Mouse (Mus musculus): Measurements from ENCODE around the gene Serinc4. TPM values are rescaled to one million over a fixed set of nuclear protein-coding genes. Genes with fewer than 3 reads are reported as not detected.

Gene Serinc4
- polyA plus RNA-seq, 1 experiment: 3.1 TPM

DNA sequence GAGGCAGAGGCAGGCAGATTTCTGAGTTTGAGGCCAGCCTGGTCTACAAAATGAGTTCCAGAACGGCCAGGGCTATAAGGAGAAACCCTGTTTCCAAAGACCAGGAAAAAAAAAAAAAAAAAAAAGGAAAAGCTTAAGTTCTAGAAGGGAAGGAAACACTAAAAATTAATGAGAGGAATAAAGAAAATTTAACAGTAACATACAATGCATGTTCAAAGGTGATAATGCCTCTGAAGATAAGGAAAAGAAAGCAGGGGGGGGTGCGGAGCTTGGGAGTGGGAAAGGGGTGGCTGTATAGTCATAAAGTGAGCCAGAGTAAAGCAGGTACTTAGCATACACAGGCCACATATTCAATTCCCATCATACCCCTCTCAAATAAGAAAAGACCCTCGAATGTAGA is 11.5 kb downstream of the Serinc4 start:
- Histone ChIP-seq H3K4me3 (ENCODE audit: control insufficient read depth, low read depth, low read length) (no peak overlapping the region), H3K27me3 (ENCODE audit: control insufficient read depth, insufficient read depth, low read length) (no peaks in the 10 kb centered on the region), H3K27ac (ENCODE audit: control insufficient read depth, insufficient read depth, low read depth, low read length) (no peak overlapping the region), H3K4me1 (ENCODE audit: control insufficient read depth, insufficient read depth, low read length) (peaks cover 13% of the 10 kb centered on the region), H3K36me3 (ENCODE audit: control insufficient read depth, insufficient read depth, low read length) (no peaks in the 10 kb centered on the region)
- no peak for TF ChIP-seq CTCF (IDR thresholded peaks at IDR 0.05; ENCODE audit: control insufficient read depth, insufficient read depth, insufficient replicate concordance, low read depth, low read length)
- TF ChIP-seq POLR2A (IDR thresholded peaks at IDR 0.05; ENCODE audit: control insufficient read depth, low read depth, low read length): no peak

DNA sequence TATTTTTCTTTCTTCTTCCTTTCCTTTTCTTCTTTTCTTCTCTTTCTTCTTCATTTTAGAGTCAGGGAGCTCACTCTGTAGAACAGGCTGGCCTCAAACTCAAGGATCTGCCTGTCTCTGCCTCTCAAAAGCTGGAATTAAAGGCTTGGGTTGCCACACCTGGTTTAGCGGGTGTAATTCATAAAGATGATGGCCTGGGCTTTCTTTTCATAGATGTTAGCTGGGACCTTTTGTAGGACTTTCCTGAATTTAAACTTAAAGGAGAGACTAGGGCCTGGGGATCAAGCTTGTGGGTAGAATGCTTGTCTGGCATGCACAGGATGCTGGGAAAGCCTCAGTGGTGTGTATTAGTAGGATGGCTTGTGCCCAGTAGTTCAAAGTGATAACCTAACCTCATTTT is 12.4 kb downstream of the Serinc4 start, which contains the start of gene Ell3:
Gene Ell3, minus strand, starts transcription at position 101 of the 400 bp plus-strand sequence.
- no peak within 1 kb of the TSS for H3K4me3 ChIP-seq (ENCODE audit: control insufficient read depth, low read depth, low read length)
- no peak within 1 kb of the TSS for H3K27ac ChIP-seq (ENCODE audit: control insufficient read depth, insufficient read depth, low read depth, low read length)
- H3K27me3 ChIP-seq (ENCODE audit: control insufficient read depth, insufficient read depth, low read length): no peaks in the 10 kb centered on the region
- peaks cover 12% of the 10 kb centered on the region for H3K4me1 ChIP-seq (ENCODE audit: control insufficient read depth, insufficient read depth, low read length)
- H3K36me3 ChIP-seq (ENCODE audit: control insufficient read depth, insufficient read depth, low read length): no peaks in the 10 kb centered on the region
- TF ChIP-seq CTCF (IDR thresholded peaks at IDR 0.05; ENCODE audit: control insufficient read depth, insufficient read depth, insufficient replicate concordance, low read depth, low read length): no peak
- no peak for TF ChIP-seq POLR2A (IDR thresholded peaks at IDR 0.05; ENCODE audit: control insufficient read depth, low read depth, low read length)

DNA sequence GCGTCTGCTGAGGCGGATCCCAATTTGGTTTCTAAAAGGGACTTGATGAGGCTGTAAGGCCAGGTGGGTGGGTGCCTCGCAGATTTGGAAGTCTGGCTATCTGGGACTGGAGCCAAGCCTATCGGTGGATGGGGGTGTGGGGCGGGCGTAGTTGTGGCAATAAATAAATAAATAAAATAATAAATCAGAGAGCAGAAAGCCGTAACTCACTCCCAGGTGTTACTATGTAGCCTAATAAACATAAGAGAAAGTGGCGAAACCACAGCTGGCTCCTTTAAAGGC is 13.6 kb downstream of the Serinc4 start:
- Histone ChIP-seq H3K36me3 (ENCODE audit: control insufficient read depth, insufficient read depth, low read length) (no peaks in the 10 kb centered on the region), H3K4me3 (ENCODE audit: control insufficient read depth, low read depth, low read length) (no peak overlapping the region; the same call in 1 of the 2 replicates), H3K4me1 (ENCODE audit: control insufficient read depth, insufficient read depth, low read length) (peaks cover 12% of the 10 kb centered on the region), H3K27ac (ENCODE audit: control insufficient read depth, insufficient read depth, low read depth, low read length) (no peak overlapping the region), H3K27me3 (ENCODE audit: control insufficient read depth, insufficient read depth, low read length) (no peaks in the 10 kb centered on the region)
- TF ChIP-seq POLR2A (IDR thresholded peaks at IDR 0.05; ENCODE audit: control insufficient read depth, low read depth, low read length) (no peak), CTCF (IDR thresholded peaks at IDR 0.05; ENCODE audit: control insufficient read depth, insufficient read depth, insufficient replicate concordance, low read depth, low read length) (no peak)

DNA sequence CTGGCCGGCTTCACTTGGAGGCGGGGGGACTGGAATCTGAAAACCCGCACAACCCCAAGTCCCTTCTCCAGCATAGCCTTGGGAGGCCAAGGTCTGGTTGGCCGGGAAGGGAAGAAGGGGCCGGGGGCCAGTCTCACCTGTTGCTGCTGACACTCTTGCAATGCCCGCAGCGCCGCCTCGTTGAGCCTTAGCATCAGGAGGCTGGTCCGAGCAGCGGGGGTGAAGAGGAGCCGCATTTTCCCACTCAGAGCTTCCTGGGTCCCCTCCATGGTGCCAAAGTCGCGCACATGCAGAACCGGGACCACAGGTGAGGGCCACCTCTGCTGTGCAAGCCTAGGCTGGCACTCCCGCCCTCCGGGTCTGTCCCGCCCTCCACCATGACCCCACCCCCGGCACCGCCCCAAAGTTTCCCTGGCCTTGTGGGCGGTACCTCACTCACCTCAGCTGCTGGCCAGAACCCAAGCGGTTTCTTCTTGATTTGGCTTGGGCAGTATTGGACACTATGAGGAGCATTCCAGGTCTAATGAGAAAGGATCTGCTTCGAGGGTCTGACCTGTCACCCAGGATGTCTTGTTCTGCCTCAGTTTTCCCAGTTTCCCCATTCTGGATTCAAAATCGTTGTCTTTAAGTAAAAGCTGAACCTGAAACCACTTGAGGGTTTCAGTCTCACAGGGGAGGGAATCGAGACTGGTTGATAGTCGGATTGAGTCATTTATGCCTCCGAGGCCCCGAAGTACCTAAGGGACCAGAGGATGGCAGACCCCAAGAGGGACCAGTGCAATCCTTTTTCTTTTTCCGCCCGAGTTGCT is 14.1 kb downstream of the Serinc4 start:
- peak overlapping the region; percentile 64 for H3K4me3 ChIP-seq (ENCODE audit: control insufficient read depth, low read depth, low read length)
- no peaks in the 10 kb centered on the region for H3K27me3 ChIP-seq (ENCODE audit: control insufficient read depth, insufficient read depth, low read length)
- H3K27ac ChIP-seq (ENCODE audit: control insufficient read depth, insufficient read depth, low read depth, low read length): no peak overlapping the region
- H3K36me3 ChIP-seq (ENCODE audit: control insufficient read depth, insufficient read depth, low read length): no peaks in the 10 kb centered on the region
- H3K4me1 ChIP-seq (ENCODE audit: control insufficient read depth, insufficient read depth, low read length): peaks cover 8% of the 10 kb centered on the region
- no peak for TF ChIP-seq POLR2A (IDR thresholded peaks at IDR 0.05; ENCODE audit: control insufficient read depth, low read depth, low read length)
- TF ChIP-seq CTCF (IDR thresholded peaks at IDR 0.05; ENCODE audit: control insufficient read depth, insufficient read depth, insufficient replicate concordance, low read depth, low read length): no peak

DNA sequence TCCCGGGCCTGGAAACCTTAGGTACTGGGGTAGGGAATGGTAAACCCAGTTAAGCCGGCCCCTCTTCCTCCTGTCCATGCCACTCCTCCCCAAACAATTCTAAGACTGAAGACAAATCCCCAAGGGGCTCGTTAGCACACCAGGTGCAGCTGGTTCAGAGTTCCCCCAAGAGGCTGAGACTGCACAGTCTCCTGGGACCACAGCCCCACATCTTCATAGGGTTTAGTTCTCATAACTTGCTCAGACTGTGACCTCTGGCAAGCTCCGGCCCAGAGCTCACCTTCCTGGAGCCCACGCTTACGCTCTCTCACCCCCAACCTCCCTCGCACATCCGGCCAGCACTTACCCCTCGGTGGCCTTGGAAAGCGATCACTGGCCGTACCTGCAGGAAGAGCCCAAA is 14.8 kb downstream of the Serinc4 start:
- no peak for TF ChIP-seq POLR2A (IDR thresholded peaks at IDR 0.05; ENCODE audit: control insufficient read depth, low read depth, low read length)
- no peak for TF ChIP-seq CTCF (IDR thresholded peaks at IDR 0.05; ENCODE audit: control insufficient read depth, insufficient read depth, insufficient replicate concordance, low read depth, low read length)
- Histone ChIP-seq H3K4me1 (ENCODE audit: control insufficient read depth, insufficient read depth, low read length) (peaks cover 8% of the 10 kb centered on the region), H3K27me3 (ENCODE audit: control insufficient read depth, insufficient read depth, low read length) (no peaks in the 10 kb centered on the region), H3K36me3 (ENCODE audit: control insufficient read depth, insufficient read depth, low read length) (no peaks in the 10 kb centered on the region), H3K27ac (ENCODE audit: control insufficient read depth, insufficient read depth, low read depth, low read length) (no peak overlapping the region), H3K4me3 (ENCODE audit: control insufficient read depth, low read depth, low read length) (peak overlapping the region; percentile 64; the same call in 1 of the 2 replicates)

DNA sequence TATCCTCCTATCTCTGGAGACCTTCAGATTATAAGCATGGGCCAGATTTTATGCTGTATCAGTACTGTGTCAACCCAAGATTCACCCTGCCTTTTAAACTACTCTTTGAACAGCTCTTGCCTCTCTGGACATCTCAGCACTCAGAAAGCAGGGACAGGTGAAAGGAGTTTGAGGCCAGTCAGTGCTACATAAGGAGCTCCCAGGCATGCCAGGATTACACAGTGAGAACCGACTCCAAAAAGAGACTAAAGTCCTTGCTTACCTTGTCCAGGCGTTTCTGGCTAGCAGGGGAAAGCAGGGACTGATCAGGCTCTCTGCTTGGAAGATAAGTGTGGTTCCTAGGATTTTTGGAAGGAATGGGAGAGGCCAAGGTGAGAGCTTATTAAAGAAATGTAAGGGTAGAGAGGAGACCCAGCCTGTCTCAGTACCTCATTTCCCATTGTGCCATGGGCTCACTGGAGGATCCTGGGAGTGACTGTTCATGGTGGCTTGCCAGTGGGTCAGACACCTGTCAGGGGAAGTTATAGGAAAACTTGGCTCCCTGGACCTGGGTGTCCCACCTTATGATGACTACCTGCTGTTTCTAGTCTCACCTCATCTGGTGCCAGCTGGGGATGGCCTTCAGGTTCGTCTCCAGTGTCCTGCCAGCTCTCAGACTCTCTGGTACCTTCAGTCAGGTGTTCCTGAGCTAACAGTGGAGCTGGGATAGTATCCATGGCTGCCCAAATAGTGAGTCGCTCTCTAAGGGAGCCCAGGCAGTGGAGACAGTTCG is 15.6 kb downstream of the Serinc4 start:
- TF ChIP-seq CTCF (IDR thresholded peaks at IDR 0.05; ENCODE audit: control insufficient read depth, insufficient read depth, insufficient replicate concordance, low read depth, low read length) (no peak), POLR2A (IDR thresholded peaks at IDR 0.05; ENCODE audit: control insufficient read depth, low read depth, low read length) (no peak)
- no peaks in the 10 kb centered on the region for H3K27me3 ChIP-seq (ENCODE audit: control insufficient read depth, insufficient read depth, low read length)
- H3K36me3 ChIP-seq (ENCODE audit: control insufficient read depth, insufficient read depth, low read length): no peaks in the 10 kb centered on the region
- H3K27ac ChIP-seq (ENCODE audit: control insufficient read depth, insufficient read depth, low read depth, low read length): no peak overlapping the region
- peaks cover 5% of the 10 kb centered on the region for H3K4me1 ChIP-seq (ENCODE audit: control insufficient read depth, insufficient read depth, low read length)
- H3K4me3 ChIP-seq (ENCODE audit: control insufficient read depth, low read depth, low read length): no peak overlapping the region

DNA sequence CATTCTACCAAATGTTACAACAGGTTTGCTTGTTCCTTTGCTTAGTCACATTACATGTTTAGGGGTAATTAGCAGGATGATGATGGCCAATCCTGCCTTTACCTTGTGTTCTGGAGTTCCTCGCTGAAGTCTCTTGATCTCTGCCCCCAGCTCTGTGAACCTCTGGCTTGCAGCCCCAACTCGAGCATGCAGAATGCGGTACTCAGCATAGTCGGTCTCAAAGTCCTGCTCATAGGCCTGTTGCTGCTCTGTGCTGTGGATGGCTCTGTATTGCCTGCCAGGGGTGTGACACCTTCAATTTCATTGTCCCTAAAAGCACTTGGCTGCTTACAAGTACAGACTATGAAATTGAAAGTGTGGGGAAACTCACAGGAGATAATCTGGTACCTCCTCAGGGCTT is 16.8 kb downstream of the Serinc4 start:
- Histone ChIP-seq H3K27ac (ENCODE audit: control insufficient read depth, insufficient read depth, low read depth, low read length) (no peak overlapping the region), H3K36me3 (ENCODE audit: control insufficient read depth, insufficient read depth, low read length) (no peaks in the 10 kb centered on the region; the same call in 1 of the 2 replicates), H3K4me3 (ENCODE audit: control insufficient read depth, low read depth, low read length) (no peak overlapping the region), H3K27me3 (ENCODE audit: control insufficient read depth, insufficient read depth, low read length) (no peaks in the 10 kb centered on the region), H3K4me1 (ENCODE audit: control insufficient read depth, insufficient read depth, low read length) (peaks cover 5% of the 10 kb centered on the region)
- TF ChIP-seq CTCF (IDR thresholded peaks at IDR 0.05; ENCODE audit: control insufficient read depth, insufficient read depth, insufficient replicate concordance, low read depth, low read length): no peak
- TF ChIP-seq POLR2A (IDR thresholded peaks at IDR 0.05; ENCODE audit: control insufficient read depth, low read depth, low read length): no peak

All from testis, adult 2 months (tissue).